Mouse (Mus musculus) mammary gland, adult 2 months (tissue): ENCODE measurements around the gene Cox6a1. TPM values are rescaled to one million over a fixed set of nuclear protein-coding genes. Genes with fewer than 3 reads are reported as not detected.

Experiments
- polyA plus RNA-seq: library from polyadenylated mRNA; depleted of rRNA; stranded (reverse); fragments of >200 nt; gene quantifications from 2 replicates; pipeline ENCODE4 v1.2.3, GENCODE M21; 2012; ENCODE audit warnings: low replicate concordance; rRNA removed

Gene Cox6a1
- 2,839 and 6,625 TPM in 2 replicates for polyA plus RNA-seq

DNA sequence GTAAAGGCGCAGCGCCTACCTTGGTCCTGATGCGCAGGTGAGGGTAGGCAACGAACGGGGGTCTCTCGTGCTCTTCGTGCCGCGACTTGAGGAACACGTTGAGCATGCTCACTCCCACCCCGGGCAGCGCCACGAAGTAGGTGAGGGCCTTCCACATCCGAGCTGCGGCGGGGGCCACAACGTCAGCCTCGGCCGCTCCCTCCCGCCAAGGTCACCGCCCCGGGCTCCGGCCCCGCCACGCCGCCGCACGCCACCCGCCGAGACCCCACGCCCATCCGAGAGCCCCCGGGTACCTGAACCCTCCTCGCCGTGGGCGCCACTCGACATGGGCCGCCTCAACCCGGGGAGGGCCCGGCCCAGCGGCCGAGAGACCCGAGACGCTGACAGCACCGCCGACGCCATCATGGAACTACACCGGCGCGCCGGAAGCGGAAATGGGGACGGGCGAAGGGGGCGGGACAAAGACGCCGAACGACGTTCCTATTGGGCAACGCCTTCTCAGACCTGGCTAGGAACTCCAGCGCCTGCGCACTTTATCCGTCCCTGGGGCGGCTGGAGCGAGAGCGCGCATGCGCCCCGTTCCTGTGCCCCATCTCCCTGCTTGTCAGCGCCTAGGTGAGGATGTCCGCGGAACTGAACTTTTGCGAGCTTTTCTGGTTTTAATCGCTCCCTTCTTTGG is at the start of gene Cox6a1:
TSS of gene Cox6a1 (minus strand) at position 436 of the 679 bp plus-strand sequence.

DNA sequence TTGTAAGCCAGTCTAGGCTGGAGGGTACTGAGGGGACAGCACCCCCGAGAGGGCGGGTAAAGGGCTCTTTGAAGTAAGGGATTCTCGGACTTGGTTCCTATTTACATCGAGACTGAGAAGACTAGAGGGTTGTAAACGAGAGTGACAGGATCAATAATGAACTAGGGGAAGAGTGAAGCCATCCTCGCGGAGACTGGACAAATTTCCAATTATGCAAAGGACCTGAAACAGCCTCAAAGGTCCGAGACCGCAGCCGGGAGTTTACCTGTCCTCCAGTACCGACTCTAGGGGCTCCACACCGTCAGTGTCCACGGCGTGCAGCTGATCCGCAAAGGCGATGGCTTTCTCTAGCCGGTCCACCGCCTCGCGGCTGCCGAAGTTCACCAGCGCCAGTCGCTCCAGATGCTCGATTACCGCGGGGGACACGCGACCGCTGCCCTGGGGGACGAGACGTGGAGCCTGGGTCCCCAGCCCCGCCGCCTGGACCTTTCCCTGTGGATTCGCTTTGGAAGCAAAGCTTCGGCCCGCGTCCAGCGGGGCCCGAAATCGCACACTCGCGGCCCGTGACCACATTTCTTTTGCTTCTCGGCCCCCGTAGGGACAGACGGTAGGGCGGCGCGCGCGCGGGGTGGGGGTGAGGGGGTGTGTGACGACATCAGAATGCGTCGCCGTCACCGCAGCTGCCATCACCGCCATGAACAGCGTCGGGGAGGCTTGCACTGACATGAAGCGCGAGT is 8.0 kb downstream of the Cox6a1 start, which contains the start of the genes Gatc and Triap1:
TSS of gene Gatc (minus strand) at position 602 of the 737 bp plus-strand sequence.
TSS of gene Triap1 (plus strand) at position 649 of the 737 bp plus-strand sequence.

DNA sequence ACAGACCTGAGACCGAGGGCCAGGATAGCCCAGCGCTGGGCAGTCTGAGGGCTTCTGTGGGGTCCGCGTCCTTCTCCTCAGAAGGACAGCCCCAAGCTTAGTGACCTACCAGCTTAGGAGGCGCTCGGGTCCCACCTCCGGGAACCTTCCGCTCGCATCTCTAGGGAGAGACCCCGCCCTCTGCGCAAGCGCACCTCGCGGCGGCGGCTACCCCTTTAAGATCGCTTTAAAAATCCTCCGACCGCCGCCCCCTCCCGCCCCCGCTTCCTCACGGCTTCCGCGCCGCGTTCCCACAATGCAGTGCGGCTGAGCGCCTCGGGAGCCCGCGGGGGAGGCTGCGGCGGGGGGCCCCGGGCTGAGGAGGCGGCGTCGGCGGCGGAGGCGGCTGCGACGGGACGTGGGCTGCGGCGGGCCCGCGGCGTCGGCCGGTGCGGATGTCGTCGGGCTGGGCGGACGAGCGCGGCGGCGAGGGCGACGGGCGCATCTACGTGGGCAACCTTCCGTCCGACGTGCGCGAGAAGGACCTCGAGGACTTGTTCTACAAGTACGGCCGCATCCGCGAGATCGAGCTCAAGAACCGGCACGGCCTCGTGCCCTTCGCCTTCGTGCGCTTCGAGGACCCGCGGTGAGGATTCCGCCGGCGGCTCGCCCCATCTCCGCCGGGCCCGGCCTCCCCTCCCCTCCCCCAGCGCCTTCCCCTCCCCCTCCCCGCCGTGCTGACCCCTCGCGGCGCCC is 21.7 kb downstream of the Cox6a1 start, which contains the start of gene Srsf9:
TSS of gene Srsf9 (plus strand) at position 303 of the 735 bp plus-strand sequence.

DNA sequence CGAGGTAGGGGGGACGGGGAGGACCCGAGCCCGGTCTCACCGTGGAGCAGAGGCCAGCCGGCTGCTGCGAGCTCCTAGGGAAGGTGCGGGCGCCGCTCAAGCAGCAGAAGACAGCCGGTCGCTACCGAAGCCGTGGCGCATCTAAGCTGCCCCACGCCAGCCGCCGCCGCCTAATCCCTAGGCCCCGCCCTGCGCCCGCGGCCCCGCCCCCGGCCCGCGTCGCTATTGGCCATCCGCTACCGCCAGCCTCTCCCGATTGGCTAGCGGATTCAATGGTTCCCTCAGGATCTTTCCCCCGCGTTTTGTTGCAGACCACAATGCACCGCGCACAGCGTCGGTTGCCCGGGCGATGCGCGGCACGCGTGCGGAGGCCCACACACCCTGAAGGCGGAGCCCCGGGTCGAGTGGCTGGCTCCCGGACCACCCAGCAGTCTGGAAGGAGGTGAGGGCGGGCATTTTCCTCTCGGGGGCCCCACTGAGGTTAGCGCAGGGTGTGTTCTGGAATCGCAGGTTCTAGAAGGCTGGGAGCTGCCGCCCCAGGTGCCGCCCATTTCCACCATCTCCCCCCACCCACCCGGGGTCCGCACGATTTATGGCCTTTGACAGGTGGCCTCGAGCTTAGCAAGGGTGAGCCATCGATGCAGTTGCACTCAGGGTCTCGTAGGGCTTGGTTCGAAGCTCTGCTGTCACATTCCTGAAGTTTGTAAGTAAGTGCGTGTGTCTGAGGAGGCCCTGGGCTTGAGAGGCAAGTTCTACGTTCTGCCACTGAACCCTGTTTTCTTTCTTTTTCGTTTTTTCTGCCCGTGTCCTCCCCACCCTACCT is 47.8 kb downstream of the Cox6a1 start, which contains the start of gene Dynll1:
TSS of gene Dynll1 (minus strand) at position 208 of the 823 bp plus-strand sequence.

Other genes with a start within 250 kb of the Cox6a1 start
- 174 and 188 TPM in 2 replicates for gene Acads, start 229.6 kb downstream of the Cox6a1 start, polyA plus RNA-seq
- gene Unc119b, start 214.0 kb downstream of the Cox6a1 start, polyA plus RNA-seq, result 39.5 and 43.4 TPM in 2 replicates
- 65.7 and 84.4 TPM in 2 replicates for gene Mlec, start 190.8 kb downstream of the Cox6a1 start, polyA plus RNA-seq
- 1.4 and 2.3 TPM in 2 replicates for gene Cabp1, start 154.6 kb downstream of the Cox6a1 start, polyA plus RNA-seq
- 91.7 and 132 TPM in 2 replicates for gene Pop5, start 113.1 kb downstream of the Cox6a1 start, polyA plus RNA-seq
- 133 and 176 TPM in 2 replicates for gene Rnf10, start 76.1 kb downstream of the Cox6a1 start, polyA plus RNA-seq
- 13.2 and 31.3 TPM in 2 replicates for gene Coq5, start 69.3 kb downstream of the Cox6a1 start, polyA plus RNA-seq
- 139 and 169 TPM in 2 replicates for gene Dynll1, start 48.0 kb downstream of the Cox6a1 start, polyA plus RNA-seq
- 24.4 and 53.3 TPM in 2 replicates for gene Srsf9, start 21.8 kb downstream of the Cox6a1 start, polyA plus RNA-seq
- 9.3 and 17.8 TPM in 2 replicates for gene Gatc, start 7.8 kb downstream of the Cox6a1 start, polyA plus RNA-seq
- gene Triap1, start 7.8 kb downstream of the Cox6a1 start, polyA plus RNA-seq, result 9.2 and 15.3 TPM in 2 replicates
- 2.9 and 8.7 TPM in 2 replicates for gene Msi1, start 80.6 kb upstream of the Cox6a1 start, polyA plus RNA-seq
- gene Pla2g1b, start 117.3 kb upstream of the Cox6a1 start, polyA plus RNA-seq, result not detected in 2 replicates
- gene Sirt4, start 135.7 kb upstream of the Cox6a1 start, polyA plus RNA-seq, result 38.5 and 50.2 TPM in 2 replicates
- 116 and 161 TPM in 2 replicates for gene Pxn, start 157.7 kb upstream of the Cox6a1 start, polyA plus RNA-seq
- 2,101 and 2,134 TPM in 2 replicates for gene Rplp0, start 210.5 kb upstream of the Cox6a1 start, polyA plus RNA-seq
- 36.1 and 55.7 TPM in 2 replicates for gene Gcn1l1, start 216.3 kb upstream of the Cox6a1 start, polyA plus RNA-seq